Mouse (Mus musculus) spleen, postnatal 4 days (tissue): Measurements from ENCODE around the gene AC124502.3.
A peak's percentile ranks its signal among the peaks of the same experiment; 100 is the strongest.

Experiments used
- DNase-seq, 2 experiments: peaks; one replicate each; pipeline ENCODE4 v3.0.0; 2022; ENCODE audit warnings: low spot score in 2 of 2

The AC124502.3 gene

GRCm38 (mm10) chr19:5058801-5059771, 20.4 kb downstream of the AC124502.3 start:
- no peak for DNase-seq

- DNase-seq: no peak
Observed at GRCm38 (mm10) chr19:5060365-5061330, 22.0 kb downstream of the AC124502.3 start.

GRCm38 (mm10) chr19:5062041-5062440, 23.4 kb downstream of the AC124502.3 start:
- no peak for DNase-seq

- DNase-seq: no peak
Observed at GRCm38 (mm10) chr19:5062446-5062845, 23.8 kb downstream of the AC124502.3 start.

GRCm38 (mm10) chr19:5065104-5065503, 26.4 kb downstream of the AC124502.3 start:
- DNase-seq: no peak

GRCm38 (mm10) chr19:5067040-5067799, 28.5 kb downstream of the AC124502.3 start:
- peak in 1 of 2 experiments; percentile 62 for DNase-seq

- DNase-seq: no peak
Observed at GRCm38 (mm10) chr19:5067867-5068569, 29.3 kb downstream of the AC124502.3 start, which contains the start of gene Cd248. Gene Cd248 (plus strand): TSS chr19:5068078.

- no peak for DNase-seq
Observed at GRCm38 (mm10) chr19:5068570-5069234, 30.0 kb downstream of the AC124502.3 start.

GRCm38 (mm10) chr19:5069486-5069885, 30.8 kb downstream of the AC124502.3 start:
- DNase-seq: no peak

GRCm38 (mm10) chr19:5069978-5070377, 31.3 kb downstream of the AC124502.3 start:
- DNase-seq: no peak

- DNase-seq: no peak
Observed at GRCm38 (mm10) chr19:5071077-5071476, 32.4 kb downstream of the AC124502.3 start.

GRCm38 (mm10) chr19:5071545-5072369, 33.1 kb downstream of the AC124502.3 start:
- DNase-seq: peak; percentile 75 to 83

- no peak for DNase-seq
Observed at GRCm38 (mm10) chr19:5072389-5073019, 33.8 kb downstream of the AC124502.3 start.

- peak in 1 of 2 experiments; percentile 56 for DNase-seq
Observed at GRCm38 (mm10) chr19:5073028-5073427, 34.3 kb downstream of the AC124502.3 start.

GRCm38 (mm10) chr19:5073518-5073917, 34.8 kb downstream of the AC124502.3 start:
- no peak for DNase-seq

GRCm38 (mm10) chr19:5079279-5079678, 40.6 kb downstream of the AC124502.3 start:
- no peak for DNase-seq

GRCm38 (mm10) chr19:5082005-5082404, 43.3 kb downstream of the AC124502.3 start:
- DNase-seq: no peak

- DNase-seq: no peak
Observed at GRCm38 (mm10) chr19:5082596-5082995, 43.9 kb downstream of the AC124502.3 start.
